Mouse (Mus musculus) neural tube, embryonic 11.5 days (tissue): ENCODE measurements around the gene Gm11273. TPM values are rescaled to one million over a fixed set of nuclear protein-coding genes. Genes with fewer than 3 reads are reported as not detected.
A peak's percentile ranks its signal among the peaks of the same experiment; 100 is the strongest.
"Not testable (repeated sequence)": the region's sequence is repeated elsewhere in the genome, so short reads cannot be mapped to it uniquely, and the experiment has no call there.

Source experiments
- ATAC-seq: fragments of 200-750 bp; cut with Nextera tagmentation; 2 replicates; pipeline ENCODE4 v1.8.0; 2017; ENCODE audit warnings: moderate number of reproducible peaks, mild to moderate bottlenecking, moderate TSS enrichment, moderate library complexity; ENCODE audit not compliant: insufficient read depth, low FRiP score, low TSS enrichment
- DNase-seq: peaks from one replicate; pipeline ENCODE4 v3.0.0-alpha.2; 2015; ENCODE audit warnings: low spot score
- H3K27ac ChIP-seq: fragments of 300-500 bp; sonication (generic); 2 replicates; pipeline ENCODE4 v1.5.1; 2014; ENCODE audit warnings: low read depth, mild to moderate bottlenecking, low read length
- H3K27me3 ChIP-seq: fragments of 300-500 bp; sonication (generic); 2 replicates; pipeline ENCODE4 v1.6.1; 2014; ENCODE audit warnings: mild to moderate bottlenecking, low read length, mixed read lengths; ENCODE audit not compliant: control insufficient read depth, insufficient read depth
- H3K36me3 ChIP-seq: fragments of 300-500 bp; sonication (generic); 2 replicates; pipeline ENCODE4 v1.6.1; 2014; ENCODE audit warnings: mild to moderate bottlenecking, low read length, moderate library complexity, mixed read lengths; ENCODE audit not compliant: control insufficient read depth, insufficient read depth
- H3K4me1 ChIP-seq: fragments of 300-500 bp; sonication (generic); 2 replicates; pipeline ENCODE4 v1.6.1; 2014; ENCODE audit warnings: low read length, mixed read lengths; ENCODE audit not compliant: control insufficient read depth, insufficient read depth
- H3K4me2 ChIP-seq: fragments of 300-500 bp; sonication (generic); 2 replicates; pipeline ENCODE4 v1.6.1; 2014; ENCODE audit warnings: low read depth, mild to moderate bottlenecking, moderate library complexity
- H3K4me3 ChIP-seq: fragments of 300-500 bp; sonication (generic); 2 replicates; pipeline ENCODE4 v1.5.1; 2014; ENCODE audit warnings: low read depth, low read length
- H3K9ac ChIP-seq: fragments of 300-500 bp; sonication (generic); 2 replicates; pipeline ENCODE4 v1.6.1; 2014; ENCODE audit warnings: mild to moderate bottlenecking, low read length
- H3K9me3 ChIP-seq: fragments of 300-500 bp; sonication (generic); 2 replicates; pipeline ENCODE4 v1.6.1; 2016; ENCODE audit warnings: low read length; ENCODE audit not compliant: control insufficient read depth
- WGBS: fragments of 180-500 bp; shearing (Covaris S2); extraction: QIAGEN DNeasy Blood & Tissue Kit; methylation state at CpG from one replicate; pipeline ENCODE4 v1.1.7; 2014; 5-methylcytosine and 5-hydroxymethylcytosine counted together
- polyA plus RNA-seq: library from polyadenylated mRNA; unstranded; fragments of >200 nt; fragmentation: Nextera tagmentation; extraction: Ambion mirVana; gene quantifications from 2 replicates; pipeline ENCODE4 v1.2.1, GENCODE M21; 2014

Gm11273 gene
- polyA plus RNA-seq = 3.5 and 6.3 TPM in 2 replicates

- H3K4me1 ChIP-seq, H3K4me3 ChIP-seq, H3K9ac ChIP-seq, H3K27ac ChIP-seq, ATAC-seq, H3K4me2 ChIP-seq, H3K36me3 ChIP-seq, H3K27me3 ChIP-seq, H3K9me3 ChIP-seq, DNase-seq: not testable (repeated sequence)
- WGBS = 94% methylated on average over 17 of the region's 17 CpGs
Measured at GRCm38 (mm10) chr13:21501182-21501581, at the start of gene Gm11273. Gene Gm11273, minus strand, starts transcription at chr13:21501418.

GRCm38 (mm10) chr13:21550416-21551110 lies 49.3 kb upstream of the Gm11273 start:
- Histone ChIP-seq H3K4me3 (no peak overlapping the region), H3K4me1 (no peaks in the 10 kb centered on the region), H3K27ac (no peak overlapping the region), H3K4me2 (no peak overlapping the region), H3K36me3 (no peaks in the 10 kb centered on the region), H3K9me3 (no peaks in the 10 kb centered on the region), H3K27me3 (no peaks in the 10 kb centered on the region), H3K9ac (no peak overlapping the region)
- ATAC-seq = no peak
- WGBS = 77% methylated on average over 3 of the region's 3 CpGs
- DNase-seq = no peak

GRCm38 (mm10) chr13:21549487-21549886 lies 48.3 kb upstream of the Gm11273 start:
- no peak for ATAC-seq

GRCm38 (mm10) chr13:21542708-21543107 lies 41.5 kb upstream of the Gm11273 start, which contains the start of gene Olfr1366:
Gene Olfr1366, minus strand, starts transcription at chr13:21542808.
- Histone ChIP-seq H3K4me2 (no peak within 1 kb of the TSS), H3K36me3 (no peaks in the 10 kb centered on the region), H3K27me3 (no peaks in the 10 kb centered on the region), H3K4me3 (no peak within 1 kb of the TSS), H3K4me1 (no peaks in the 10 kb centered on the region), H3K9me3 (no peaks in the 10 kb centered on the region), H3K9ac (no peak within 1 kb of the TSS), H3K27ac (no peak within 1 kb of the TSS)
- DNase-seq (no peak), ATAC-seq (no peak)
- WGBS = 67% methylated on average over 1 of the region's 1 CpGs

More at GRCm38 (mm10) chr13:21549487-21549886, 48.3 kb upstream of the Gm11273 start:
- no peaks in the 10 kb centered on the region for H3K27me3 ChIP-seq
- 91% methylated on average over 3 of the region's 3 CpGs for WGBS
- no peak overlapping the region for H3K9ac ChIP-seq
- no peaks in the 10 kb centered on the region for H3K4me1 ChIP-seq
- H3K9me3 ChIP-seq = no peaks in the 10 kb centered on the region
- H3K4me2 ChIP-seq = no peak overlapping the region
- H3K27ac ChIP-seq = no peak overlapping the region
- H3K36me3 ChIP-seq = no peaks in the 10 kb centered on the region
- no peak overlapping the region for H3K4me3 ChIP-seq
- DNase-seq = no peak

- Histone ChIP-seq H3K36me3 (no peaks in the 10 kb centered on the region; the same call in 1 of the 2 replicates), H3K9me3 (no peaks in the 10 kb centered on the region), H3K4me1 (no peaks in the 10 kb centered on the region), H3K4me3 (peak within 1 kb of the TSS; percentile 87), H3K9ac (peak within 1 kb of the TSS; percentile 99), H3K4me2 (peak within 1 kb of the TSS; percentile 55), H3K27ac (peak within 1 kb of the TSS; percentile 89), H3K27me3 (no peaks in the 10 kb centered on the region)
- WGBS = under 1% methylated on average over 39 of the region's 39 CpGs
- DNase-seq (peak; percentile 88), ATAC-seq (peak; percentile 98)
Measured at GRCm38 (mm10) chr13:21530781-21531201, 29.6 kb upstream of the Gm11273 start, which contains the start of gene Zkscan8. Gene Zkscan8, minus strand, starts transcription at chr13:21531120.

- 52% methylated on average over 7 of the region's 7 CpGs for WGBS
- DNase-seq (no peak), ATAC-seq (no peak)
- Histone ChIP-seq H3K4me3 (peak overlapping the region; percentile 87; the same call in 1 of the 2 replicates), H3K27me3 (no peaks in the 10 kb centered on the region), H3K4me1 (no peaks in the 10 kb centered on the region), H3K9me3 (no peaks in the 10 kb centered on the region), H3K4me2 (peak overlapping the region; percentile 33), H3K36me3 (no peaks in the 10 kb centered on the region; the same call in 1 of the 2 replicates), H3K9ac (no peak overlapping the region), H3K27ac (no peak overlapping the region)
Measured at GRCm38 (mm10) chr13:21530136-21530535, 28.9 kb upstream of the Gm11273 start.

GRCm38 (mm10) chr13:21506221-21506649 lies 5.0 kb upstream of the Gm11273 start:
- DNase-seq = peak; percentile 88
- peak; percentile 98 for ATAC-seq
- H3K27me3 ChIP-seq = no peaks in the 10 kb centered on the region
- H3K4me1 ChIP-seq = no peaks in the 10 kb centered on the region
- peak overlapping the region; percentile 42 for H3K4me2 ChIP-seq
- WGBS = under 1% methylated on average over 21 of the region's 21 CpGs
- H3K9me3 ChIP-seq = no peaks in the 10 kb centered on the region
- peak overlapping the region; percentile 74 for H3K9ac ChIP-seq
- H3K36me3 ChIP-seq = no peaks in the 10 kb centered on the region
- H3K4me3 ChIP-seq = peak overlapping the region; percentile 66
- H3K27ac ChIP-seq = 0 out of 2 replicates have a peak overlapping the region, but pooled peaks have one; percentile 54

GRCm38 (mm10) chr13:21502296-21502695 lies 1.1 kb upstream of the Gm11273 start:
- no peak overlapping the region for H3K9ac ChIP-seq
- WGBS = 90% methylated on average over 5 of the region's 5 CpGs
- no peak overlapping the region for H3K4me2 ChIP-seq
- H3K4me1 ChIP-seq = no peaks in the 10 kb centered on the region
- ATAC-seq = no peak
- no peaks in the 10 kb centered on the region for H3K36me3 ChIP-seq
- no peaks in the 10 kb centered on the region for H3K27me3 ChIP-seq
- no peak for DNase-seq
- H3K9me3 ChIP-seq = no peaks in the 10 kb centered on the region
- no peak overlapping the region for H3K4me3 ChIP-seq
- no peak overlapping the region for H3K27ac ChIP-seq

GRCm38 (mm10) chr13:21495080-21495479 lies 6.1 kb downstream of the Gm11273 start, which contains the start of gene AK157302:
Gene AK157302, plus strand, starts transcription at chr13:21495223.
- Histone ChIP-seq H3K9me3 (no peaks in the 10 kb centered on the region), H3K27me3 (no peaks in the 10 kb centered on the region), H3K27ac (no peak within 1 kb of the TSS), H3K36me3 (no peaks in the 10 kb centered on the region), H3K4me2 (no peak within 1 kb of the TSS), H3K9ac (no peak within 1 kb of the TSS), H3K4me3 (no peak within 1 kb of the TSS), H3K4me1 (no peaks in the 10 kb centered on the region)
- DNase-seq (no peak), ATAC-seq (no peak)
- 95% methylated on average over 21 of the region's 21 CpGs for WGBS
